Comparison of ENCODE assay signal across 21 mouse cellular contexts in genomic region chr19:3810536-3811233, GRCm38 (mm10). TPM values are rescaled to one million over a fixed set of nuclear protein-coding genes. Genes with fewer than 3 reads are reported as not detected.
DNase-seq lines count a peak whose midpoint lies in the region; ATAC-seq and TF ChIP-seq lines count a peak whose summit lies in the region.
"Had no signal": no experiment of that assay in that cellular context is flagged by ENCODE, and none has a peak within 500 bp of the region (broad histone marks: within the 10 kb centered on the region; RNA-seq: fewer than 3 reads in every experiment).

No protein-coding gene starts in this region.

- no peak for DNase-seq in kidney, postnatal 0 days (ENCODE audit: low spot score)
- DNase-seq in kidney, postnatal 36 days: peak; percentile 17 to 28
- peak; percentile 61 for DNase-seq in lung, postnatal 10 days
- DNase-seq in ovary, adult 18-20 months (ENCODE audit: low spot score): no peak
- no peak for DNase-seq in thymus, postnatal 4 days
- DNase-seq: adrenal gland, postnatal 14 days; cerebellum, adult 9-10 months; gastrocnemius, adult 2 months; heart, postnatal 4 days; layer of hippocampus, adult 9-11 months; liver; thymus, postnatal 14 days had no signal

- H3K4me2 ChIP-seq in kidney, postnatal 0 days (ENCODE audit: low read length): no peak overlapping the region
- H3K4me2 ChIP-seq in kidney, embryonic 14.5 days (replicated peaks; ENCODE audit: low read depth, low read length): no peak overlapping the region
- H3K4me2 ChIP-seq in midbrain, embryonic 16.5 days (ENCODE audit: low read length): no peak overlapping the region
- H3K4me2 ChIP-seq: hindbrain, embryonic 14.5 days; liver, embryonic 15.5 days; midbrain, embryonic 11.5 days had no signal

- ATAC-seq in kidney, postnatal 0 days (replicated peaks; ENCODE audit: low FRiP score, low read depth): no peak
- no peak for ATAC-seq in kidney, embryonic 14.5 days (ENCODE audit: low FRiP score, low TSS enrichment)
- no peak for ATAC-seq in midbrain, embryonic 16.5 days
- ATAC-seq: forebrain, embryonic 14.5 days; inflammation-experienced regulatory T-cells, adult 6 months had no signal

- H3K27ac ChIP-seq in kidney, postnatal 0 days: 0 out of 2 replicates have a peak overlapping the region, but pooled peaks have one; percentile 19
- no peak overlapping the region for H3K27ac ChIP-seq in kidney, embryonic 14.5 days (ENCODE audit: low read depth, low read length)
- no peak overlapping the region for H3K27ac ChIP-seq in midbrain, embryonic 16.5 days (ENCODE audit: low read length)
- H3K27ac ChIP-seq: gastrocnemius, adult 2 months; heart, embryonic 10.5 days; hindbrain, embryonic 14.5 days; limb, embryonic 10.5 days; liver, embryonic 15.5 days had no signal

- H3K36me3 ChIP-seq in kidney, postnatal 0 days (ENCODE audit: insufficient read depth, low read length): peaks cover 45% of the 10 kb centered on the region; the same call in 1 of the 2 replicates
- H3K36me3 ChIP-seq in kidney, embryonic 14.5 days (ENCODE audit: control insufficient read depth, insufficient read depth, low read length): peaks cover 79% of the 10 kb centered on the region
- peaks cover 27% of the 10 kb centered on the region for H3K36me3 ChIP-seq in midbrain, embryonic 16.5 days (ENCODE audit: control insufficient read depth, insufficient read depth, low read length)

- H3K4me3 ChIP-seq in kidney, postnatal 0 days (replicated peaks; ENCODE audit: low read depth, low read length): no peak overlapping the region
- H3K4me3 ChIP-seq in kidney, embryonic 14.5 days (ENCODE audit: low read length): no peak overlapping the region
- no peak overlapping the region for H3K4me3 ChIP-seq in midbrain, embryonic 16.5 days (ENCODE audit: low read depth, low read length)
- H3K4me3 ChIP-seq: gastrocnemius, adult 2 months; heart, embryonic 10.5 days; limb, embryonic 10.5 days; liver, embryonic 15.5 days had no signal

- no peak for TF ChIP-seq CTCF in kidney, postnatal 0 days (IDR thresholded peaks at IDR 0.05; ENCODE audit: low read depth)

- H3K27me3 ChIP-seq in kidney, postnatal 0 days (ENCODE audit: insufficient read depth, low read length): no peaks in the 10 kb centered on the region
- no peaks in the 10 kb centered on the region for H3K27me3 ChIP-seq in kidney, embryonic 14.5 days (ENCODE audit: control insufficient read depth, insufficient read depth, low read length)
- H3K27me3 ChIP-seq in midbrain, embryonic 16.5 days (ENCODE audit: control insufficient read depth, insufficient read depth, low read depth, low read length): no peaks in the 10 kb centered on the region
- H3K27me3 ChIP-seq: liver, embryonic 15.5 days had no signal

- WGBS in kidney, postnatal 0 days: 78% methylated on average over 10 of the region's 10 CpGs
- WGBS in kidney, embryonic 14.5 days: 88% methylated on average over 10 of the region's 10 CpGs
- WGBS in midbrain, embryonic 16.5 days: 93% methylated on average over 10 of the region's 10 CpGs

- H3K9me3 ChIP-seq in kidney, postnatal 0 days (replicated peaks; ENCODE audit: low read length): no peaks in the 10 kb centered on the region
- no peaks in the 10 kb centered on the region for H3K9me3 ChIP-seq in kidney, embryonic 14.5 days (ENCODE audit: control insufficient read depth, low read length)
- H3K9me3 ChIP-seq in midbrain, embryonic 16.5 days (replicated peaks; ENCODE audit: control insufficient read depth, low read length, poor library complexity, severe bottlenecking): no peaks in the 10 kb centered on the region
- H3K9me3 ChIP-seq: heart, embryonic 10.5 days; limb, embryonic 10.5 days; liver, embryonic 15.5 days had no signal

- H3K4me1 ChIP-seq in kidney, postnatal 0 days (replicated peaks; ENCODE audit: insufficient read depth, low read length): no peaks in the 10 kb centered on the region
- no peaks in the 10 kb centered on the region for H3K4me1 ChIP-seq in kidney, embryonic 14.5 days (ENCODE audit: control insufficient read depth, insufficient read depth, low read length)
- H3K4me1 ChIP-seq in midbrain, embryonic 16.5 days (ENCODE audit: control insufficient read depth, insufficient read depth, low read length): no peaks in the 10 kb centered on the region
- H3K4me1 ChIP-seq: heart, embryonic 10.5 days; limb, embryonic 10.5 days; liver, embryonic 15.5 days had no signal

- H3K9ac ChIP-seq in kidney, postnatal 0 days (ENCODE audit: low read depth, low read length): no peak overlapping the region
- no peak overlapping the region for H3K9ac ChIP-seq in kidney, embryonic 14.5 days (ENCODE audit: low read depth, low read length)
- no peak overlapping the region for H3K9ac ChIP-seq in midbrain, embryonic 16.5 days (ENCODE audit: low read depth, low read length)
- H3K9ac ChIP-seq: hindbrain, embryonic 14.5 days; liver, embryonic 15.5 days had no signal

RNA-seq across cellular contexts. Expression of gene Chka, which starts 40.9 kb away (rescaled TPM):
- polyA plus RNA-seq in kidney, postnatal 0 days (2015; fragmentation: Nextera tagmentation; extraction: Ambion mirVana): 53.0 and 54.7 TPM in 2 replicates
- polyA plus RNA-seq in kidney, embryonic 14.5 days (2014; fragmentation: Nextera tagmentation; extraction: Ambion mirVana): 46.8 and 62.6 TPM in 2 replicates
- 56.1 and 61.8 TPM in 2 replicates for polyA plus RNA-seq in midbrain, embryonic 16.5 days (2015; fragmentation: Nextera tagmentation; extraction: Ambion mirVana)

RNA-seq across cellular contexts. Expression of gene Kmt5b, which starts 43.5 kb away (rescaled TPM):
- polyA plus RNA-seq in kidney, postnatal 0 days (2015; fragmentation: Nextera tagmentation; extraction: Ambion mirVana): 19.5 and 20.0 TPM in 2 replicates
- 20.2 and 41.7 TPM in 2 replicates for polyA plus RNA-seq in kidney, embryonic 14.5 days (2014; fragmentation: Nextera tagmentation; extraction: Ambion mirVana)
- 50.3 and 59.6 TPM in 2 replicates for polyA plus RNA-seq in midbrain, embryonic 16.5 days (2015; fragmentation: Nextera tagmentation; extraction: Ambion mirVana)

Comparison
In these comparisons a context has a peak if more than half of its experiments do, and no peak if none do; other contexts are left out.
1. DNase-seq: peak in kidney, postnatal 36 days (2 of 2) and lung, postnatal 10 days (single experiment); none in kidney, postnatal 0 days (single experiment), ovary, adult 18-20 months (single experiment) and thymus, postnatal 4 days (single experiment).